Mouse (Mus musculus): ENCODE data around the gene Dnajc12. TPM values are rescaled to one million over a fixed set of nuclear protein-coding genes. Genes with fewer than 3 reads are reported as not detected.
A peak's percentile ranks its signal among the peaks of the same experiment; 100 is the strongest.
"Not testable (repeated sequence)": the region's sequence is repeated elsewhere in the genome, so short reads cannot be mapped to it uniquely, and the experiment has no call there.

Dnajc12 gene
- total and polyA plus RNA-seq, 2 experiments from 2014 or later: 3.2 to 11.0 TPM

DNA sequence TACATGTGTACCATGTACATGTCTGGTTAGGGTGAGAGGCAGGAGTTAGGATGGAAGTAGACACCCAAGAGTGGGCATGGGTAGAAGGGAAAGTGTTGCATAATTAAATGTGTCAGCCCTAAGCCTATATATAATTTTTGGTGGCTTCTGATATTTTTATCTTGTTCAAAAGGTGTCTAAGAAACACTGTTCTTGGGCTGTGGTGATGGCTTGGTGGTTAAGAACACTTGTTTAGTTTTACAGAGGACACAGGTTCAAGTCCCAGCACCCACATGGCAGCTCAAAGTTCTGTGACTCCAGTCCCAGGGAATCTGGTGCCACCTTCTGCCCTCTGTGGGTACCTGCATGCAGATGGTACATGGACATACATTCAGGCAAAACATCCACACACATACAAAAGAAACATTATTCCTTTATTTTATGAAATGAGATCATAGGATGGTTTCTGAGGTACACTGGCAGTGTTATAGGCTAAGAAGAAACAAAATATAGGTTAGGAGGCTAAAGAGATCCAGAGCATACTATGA, 56.6 kb downstream of the Dnajc12 start:
- DNase-seq (ENCODE audit: low spot score) (no peak), ATAC-seq (ENCODE audit: insufficient read depth, low read depth) (no peak)
- H3K4me3 ChIP-seq (ENCODE audit: low read depth, low read length): no peak overlapping the region
- H3K36me3 ChIP-seq (replicated peaks; ENCODE audit: control insufficient read depth, insufficient read depth, low read length): no peaks in the 10 kb centered on the region
- no peak for TF ChIP-seq EP300 (IDR thresholded peaks at IDR 0.05; ENCODE audit: low read depth)
- no peak for TF ChIP-seq CTCF (IDR thresholded peaks at IDR 0.05; ENCODE audit: low read depth)
- H3K9ac ChIP-seq (replicated peaks; ENCODE audit: low read depth, low read length): no peak overlapping the region
- no peak overlapping the region for H3K27ac ChIP-seq (ENCODE audit: low read depth)
- no peaks in the 10 kb centered on the region for H3K27me3 ChIP-seq (ENCODE audit: control insufficient read depth, insufficient read depth, low read length)
- H3K4me1 ChIP-seq (ENCODE audit: control insufficient read depth, insufficient read depth): no peaks in the 10 kb centered on the region
- no peak overlapping the region for H3K4me2 ChIP-seq (ENCODE audit: low read depth, low read length)
- no peaks in the 10 kb centered on the region for H3K9me3 ChIP-seq (replicated peaks; ENCODE audit: control insufficient read depth, low read length)

DNA sequence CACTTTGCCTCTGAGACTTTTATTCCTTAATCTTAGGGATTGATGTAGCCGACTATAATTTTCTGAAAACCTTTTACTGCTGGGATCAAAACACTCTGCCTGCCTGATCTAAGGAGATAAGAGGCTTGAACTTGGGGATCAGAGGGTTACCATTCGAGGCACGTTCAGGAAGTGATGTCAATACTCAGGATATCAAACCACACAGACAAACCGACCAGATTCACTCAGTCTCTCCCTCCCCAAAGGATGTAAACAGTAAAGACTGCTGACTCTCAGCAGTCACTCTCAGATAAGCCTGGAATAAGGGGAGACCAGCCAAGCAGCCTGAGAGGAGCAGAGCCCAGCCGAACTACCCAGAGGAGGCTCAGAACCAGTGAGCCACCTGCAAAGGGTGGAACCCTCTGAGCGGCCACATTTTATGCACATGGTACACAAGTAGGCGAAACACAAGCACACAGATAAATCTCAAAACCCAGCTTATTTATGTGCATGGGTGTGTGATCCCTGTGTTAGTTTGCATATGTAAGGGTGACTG, 57.5 kb downstream of the Dnajc12 start:
- 50% methylated on average over 7 of the region's 7 CpGs for WGBS
- H3K4me1 ChIP-seq (ENCODE audit: control insufficient read depth, insufficient read depth): no peaks in the 10 kb centered on the region
- no peaks in the 10 kb centered on the region for H3K36me3 ChIP-seq (replicated peaks; ENCODE audit: control insufficient read depth, insufficient read depth, low read length)
- no peak overlapping the region for H3K9ac ChIP-seq (replicated peaks; ENCODE audit: low read depth, low read length)
- H3K4me3 ChIP-seq (ENCODE audit: low read depth, low read length): no peak overlapping the region
- no peak for DNase-seq (ENCODE audit: low spot score)
- no peak overlapping the region for H3K4me2 ChIP-seq (ENCODE audit: low read depth, low read length)
- 0 out of 2 replicates have a peak, but pooled peaks cover 4% of the 10 kb centered on the region for H3K9me3 ChIP-seq (replicated peaks; ENCODE audit: control insufficient read depth, low read length)
- H3K27me3 ChIP-seq (ENCODE audit: control insufficient read depth, insufficient read depth, low read length): no peaks in the 10 kb centered on the region
- no peak overlapping the region for H3K27ac ChIP-seq (ENCODE audit: low read depth)
- TF ChIP-seq CTCF (IDR thresholded peaks at IDR 0.05; ENCODE audit: low read depth): no peak
- TF ChIP-seq EP300 (IDR thresholded peaks at IDR 0.05; ENCODE audit: low read depth): no peak
- ATAC-seq (ENCODE audit: insufficient read depth, low read depth): no peak

DNA sequence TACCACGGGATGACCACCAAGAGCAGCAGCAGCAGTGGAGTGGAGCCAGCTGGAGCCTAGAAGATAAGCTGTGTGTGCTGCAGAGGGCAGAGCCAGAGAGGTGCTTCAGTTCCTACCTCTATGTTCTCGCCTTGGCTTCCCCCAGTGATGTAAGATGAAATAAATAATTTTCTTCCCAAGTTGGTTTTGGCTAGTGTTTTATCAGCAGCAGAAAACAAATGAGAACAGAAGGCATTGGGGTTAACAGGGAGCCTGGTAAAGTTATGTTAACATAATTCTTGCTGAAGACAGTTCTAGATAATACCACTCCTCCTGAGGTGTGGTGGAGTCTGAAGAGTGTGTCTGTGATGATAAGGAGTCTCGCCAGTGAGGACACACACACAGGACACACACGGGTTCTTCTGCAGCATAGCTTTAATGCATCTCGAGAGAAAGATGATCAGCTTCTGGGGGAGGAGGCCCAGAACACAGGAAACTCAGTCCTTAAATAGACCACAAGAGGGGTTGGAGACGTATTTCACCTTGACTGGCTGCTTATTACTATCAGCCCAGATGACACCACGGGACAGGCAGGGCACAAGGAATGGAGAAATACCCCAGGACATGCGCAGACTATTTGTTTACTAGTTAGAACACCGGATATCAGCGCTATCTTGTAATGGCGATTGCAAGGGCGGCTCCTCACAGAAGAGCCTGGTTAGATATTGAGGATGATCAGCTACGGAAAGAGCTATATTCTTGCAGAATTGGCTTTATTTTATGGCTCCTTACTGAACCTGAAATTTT, 62.6 kb downstream of the Dnajc12 start:
- H3K36me3 ChIP-seq (replicated peaks; ENCODE audit: control insufficient read depth, insufficient read depth, low read length); DNase-seq (ENCODE audit: low spot score); H3K27ac ChIP-seq (ENCODE audit: low read depth); H3K4me1 ChIP-seq (ENCODE audit: control insufficient read depth, insufficient read depth); H3K9ac ChIP-seq (replicated peaks; ENCODE audit: low read depth, low read length); H3K4me2 ChIP-seq (ENCODE audit: low read depth, low read length); H3K27me3 ChIP-seq (ENCODE audit: control insufficient read depth, insufficient read depth, low read length); ATAC-seq (ENCODE audit: insufficient read depth, low read depth); H3K9me3 ChIP-seq (replicated peaks; ENCODE audit: control insufficient read depth, low read length); H3K4me3 ChIP-seq (ENCODE audit: low read depth, low read length): not testable (repeated sequence)
- WGBS: 71% methylated on average over 13 of the region's 13 CpGs

DNA sequence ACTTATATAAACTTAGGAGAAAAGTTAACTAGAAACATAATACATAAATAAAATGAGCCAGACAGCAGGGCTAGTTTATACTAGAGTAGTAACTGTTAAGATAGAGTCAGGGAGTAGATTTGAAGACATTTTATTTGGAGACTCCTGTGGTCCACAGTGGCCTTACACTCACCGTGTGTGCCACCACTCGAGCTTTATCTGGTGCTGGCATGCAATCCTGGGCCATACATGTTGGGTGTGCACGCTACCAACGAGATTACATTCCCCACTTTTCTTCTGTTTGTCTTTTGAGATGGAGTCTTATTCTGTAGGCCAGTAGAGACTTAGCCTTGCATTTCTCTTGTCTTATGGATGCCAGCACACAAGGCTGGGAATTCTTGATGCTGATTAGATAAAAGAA, 71.7 kb downstream of the Dnajc12 start:
- no peak overlapping the region for H3K4me2 ChIP-seq (ENCODE audit: low read depth, low read length)
- no peak for TF ChIP-seq CTCF (IDR thresholded peaks at IDR 0.05; ENCODE audit: low read depth)
- no peak for TF ChIP-seq EP300 (IDR thresholded peaks at IDR 0.05; ENCODE audit: low read depth)
- no peak for ATAC-seq (ENCODE audit: insufficient read depth, low read depth)
- WGBS: 67% methylated on average over 4 of the region's 4 CpGs
- no peak overlapping the region for H3K4me3 ChIP-seq (ENCODE audit: low read depth, low read length)
- no peak overlapping the region for H3K9ac ChIP-seq (replicated peaks; ENCODE audit: low read depth, low read length)
- H3K27me3 ChIP-seq (ENCODE audit: control insufficient read depth, insufficient read depth, low read length): no peaks in the 10 kb centered on the region
- no peaks in the 10 kb centered on the region for H3K4me1 ChIP-seq (ENCODE audit: control insufficient read depth, insufficient read depth)
- H3K9me3 ChIP-seq (replicated peaks; ENCODE audit: control insufficient read depth, low read length): no peaks in the 10 kb centered on the region
- DNase-seq (ENCODE audit: low spot score): no peak
- no peak overlapping the region for H3K27ac ChIP-seq (ENCODE audit: low read depth)
- H3K36me3 ChIP-seq (replicated peaks; ENCODE audit: control insufficient read depth, insufficient read depth, low read length): no peaks in the 10 kb centered on the region

DNA sequence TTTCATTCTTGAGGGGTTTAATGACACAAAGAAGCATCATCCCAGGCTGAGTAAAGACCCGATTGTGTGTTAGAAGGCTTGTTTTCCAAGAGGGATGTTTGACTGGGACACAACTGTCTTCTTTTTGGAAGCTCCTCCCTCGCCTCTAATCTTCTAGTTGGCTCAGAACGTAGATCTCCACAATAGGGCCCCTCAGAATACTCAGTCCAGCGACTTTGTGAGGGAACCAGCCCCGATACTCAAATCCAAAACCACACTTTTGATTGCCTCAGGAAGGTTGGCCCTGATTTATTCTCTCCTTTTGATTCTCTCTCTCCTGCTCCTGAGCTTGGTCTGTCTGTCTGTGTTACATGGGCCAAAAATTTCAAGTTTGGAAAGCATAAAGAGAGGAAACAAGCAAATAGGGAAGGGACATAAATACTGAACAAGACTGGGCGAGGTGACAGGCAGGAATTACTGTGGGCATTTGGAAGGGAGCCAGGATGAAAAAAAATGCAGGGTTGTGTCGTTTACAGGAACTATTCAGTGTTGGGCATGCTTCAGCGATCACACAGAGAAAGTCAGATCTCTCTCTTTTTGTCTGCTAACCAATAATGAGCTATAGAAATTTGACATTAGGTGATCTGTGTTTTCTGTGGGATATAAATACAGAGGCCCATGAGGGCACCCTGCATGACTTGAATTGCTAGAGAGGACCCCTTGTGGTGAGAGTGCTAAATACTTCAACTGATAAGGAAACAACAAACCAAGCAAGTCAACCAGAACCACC, 73.1 kb downstream of the Dnajc12 start:
- no peaks in the 10 kb centered on the region for H3K9me3 ChIP-seq (replicated peaks; ENCODE audit: control insufficient read depth, low read length)
- peaks cover 8% of the 10 kb centered on the region; the same call in 1 of the 2 replicates for H3K4me1 ChIP-seq (ENCODE audit: control insufficient read depth, insufficient read depth)
- no peak overlapping the region for H3K4me2 ChIP-seq (ENCODE audit: low read depth, low read length)
- DNase-seq (ENCODE audit: low spot score) (no peak), ATAC-seq (ENCODE audit: insufficient read depth, low read depth) (no peak; the same call in 1 of the 2 replicates)
- H3K36me3 ChIP-seq (replicated peaks; ENCODE audit: control insufficient read depth, insufficient read depth, low read length): no peaks in the 10 kb centered on the region
- TF ChIP-seq EP300 (IDR thresholded peaks at IDR 0.05; ENCODE audit: low read depth) (no peak), CTCF (IDR thresholded peaks at IDR 0.05; ENCODE audit: low read depth) (no peak; the same call in 1 of the 2 replicates)
- 37% methylated on average over 8 of the region's 8 CpGs for WGBS
- no peaks in the 10 kb centered on the region for H3K27me3 ChIP-seq (ENCODE audit: control insufficient read depth, insufficient read depth, low read length)
- no peak overlapping the region for H3K4me3 ChIP-seq (ENCODE audit: low read depth, low read length)
- peak overlapping the region; percentile 98 for H3K27ac ChIP-seq (ENCODE audit: low read depth)
- H3K9ac ChIP-seq (replicated peaks; ENCODE audit: low read depth, low read length): no peak overlapping the region
